Mouse (Mus musculus) cerebellum, postnatal 36 days (tissue): ENCODE measurements at regions not wholly inside any gene's neighbourhood (a gene's known extent, or its start where the extent isn't known, plus 50 kb on each side); places are given as distances from the start of the nearest gene placed in this dataset.

Experiments used
- DNase-seq, 2 experiments: peaks; one replicate each; pipeline ENCODE4 v3.0.0; 2021 to 2022; ENCODE audit warnings: mixed read lengths in 2 of 2

- no peak for DNase-seq
Observed at GRCm38 (mm10) chr6:122394160-122394559, 53.8 kb upstream of the Phc1 start.

- no peak for DNase-seq
Observed at GRCm38 (mm10) chr6:122393231-122393881, 53.0 kb upstream of the Phc1 start.

GRCm38 (mm10) chr6:122391725-122392667 is 51.6 kb upstream of the Phc1 start:
- peak; percentile 66 to 69 for DNase-seq

GRCm38 (mm10) chr6:122391126-122391525 is 50.8 kb upstream of the Phc1 start:
- no peak for DNase-seq

GRCm38 (mm10) chr6:122390720-122391119 is 50.4 kb upstream of the Phc1 start:
- DNase-seq: no peak
